Mouse (Mus musculus): ENCODE data around the gene Vmp1.

The Vmp1 gene

DNA sequence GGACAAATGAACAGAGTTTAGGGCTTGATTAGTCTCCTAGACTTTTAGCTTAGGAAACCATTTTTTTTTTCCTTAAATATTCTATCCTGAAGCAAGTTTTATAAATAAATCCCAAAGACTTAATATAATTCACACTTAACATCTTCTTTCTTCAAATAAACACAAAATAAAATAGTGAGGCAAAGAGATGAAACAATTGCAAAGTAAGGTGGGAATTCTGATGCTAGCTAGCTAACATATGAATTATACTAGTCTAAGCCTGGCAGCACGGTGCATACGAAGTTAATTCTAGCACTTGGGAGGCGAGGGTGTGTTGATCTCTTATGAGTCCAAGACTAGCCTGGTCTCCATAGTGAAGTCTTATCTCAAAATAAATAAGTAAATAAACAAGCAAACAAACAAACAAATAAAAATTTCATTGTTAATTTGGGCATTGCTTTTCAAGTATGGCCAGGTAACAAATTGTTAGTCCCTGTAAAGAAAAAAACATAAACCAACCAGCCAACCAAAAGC is 100.3 kb downstream of the Vmp1 start:
- no peak for DNase-seq

- DNase-seq = no peak
Observed at GRCm38 (mm10) chr11:86582543-86583260, 100.9 kb downstream of the Vmp1 start.

DNA sequence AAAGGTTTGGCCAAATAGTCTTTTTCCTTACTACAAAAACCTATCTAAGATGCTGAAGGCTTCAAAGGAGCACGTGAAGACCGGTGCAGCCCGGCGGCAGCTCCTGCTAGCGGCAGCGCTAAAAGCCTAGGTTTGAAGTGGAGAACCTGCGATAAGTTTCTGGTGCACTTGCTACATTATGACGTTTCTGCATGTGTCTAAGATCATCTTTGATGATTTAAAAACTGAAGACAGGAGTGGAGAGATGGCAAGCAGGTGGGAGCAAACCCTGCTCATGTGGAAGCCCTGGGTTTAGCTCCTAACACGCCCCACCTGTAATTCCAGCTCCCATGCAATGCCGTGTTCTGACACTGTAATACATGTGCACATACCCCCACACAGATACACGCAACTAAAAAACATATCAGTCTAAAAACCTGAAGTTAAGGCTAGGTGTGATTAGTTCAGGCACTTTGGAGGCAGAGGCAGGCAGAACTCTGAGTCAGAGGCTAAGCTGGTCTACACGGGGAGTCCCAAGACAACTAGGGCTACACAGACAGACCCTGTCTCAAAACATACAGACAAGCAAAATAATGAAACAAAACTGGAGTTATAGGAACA is 101.6 kb downstream of the Vmp1 start:
- DNase-seq = peak; percentile 45

DNA sequence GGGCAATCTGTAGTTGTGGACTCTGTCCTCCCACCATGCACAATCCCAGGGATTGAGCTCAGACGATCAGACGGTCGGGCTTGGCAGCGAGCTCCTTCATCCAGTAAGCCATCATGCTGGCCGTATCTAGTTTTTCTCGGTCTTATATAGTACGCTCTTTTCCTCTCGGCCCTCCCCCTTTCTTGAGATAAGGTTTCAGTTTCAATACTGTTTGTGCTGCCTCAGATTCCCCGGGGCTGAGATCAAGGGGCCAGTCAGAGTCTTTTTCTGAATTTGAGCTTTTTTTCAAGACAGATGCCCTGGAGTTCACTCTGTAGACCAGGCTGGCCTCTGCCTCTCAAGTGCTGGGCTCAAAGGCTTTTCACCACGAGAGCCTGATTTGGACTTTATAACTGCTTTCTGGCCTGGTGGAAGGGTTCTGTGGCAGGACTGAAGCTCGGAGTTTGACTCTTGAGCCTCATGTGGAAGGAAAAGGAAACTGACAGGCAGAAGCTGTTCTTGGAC is 102.3 kb downstream of the Vmp1 start:
- peak; percentile 63 for DNase-seq

GRCm38 (mm10) chr11:86580319-86581113 is 103.1 kb downstream of the Vmp1 start:
- DNase-seq = peak; percentile 33

GRCm38 (mm10) chr11:86579731-86580318 is 103.8 kb downstream of the Vmp1 start:
- no peak for DNase-seq

GRCm38 (mm10) chr11:86578809-86579730 is 104.6 kb downstream of the Vmp1 start:
- peak; percentile 67 for DNase-seq

DNA sequence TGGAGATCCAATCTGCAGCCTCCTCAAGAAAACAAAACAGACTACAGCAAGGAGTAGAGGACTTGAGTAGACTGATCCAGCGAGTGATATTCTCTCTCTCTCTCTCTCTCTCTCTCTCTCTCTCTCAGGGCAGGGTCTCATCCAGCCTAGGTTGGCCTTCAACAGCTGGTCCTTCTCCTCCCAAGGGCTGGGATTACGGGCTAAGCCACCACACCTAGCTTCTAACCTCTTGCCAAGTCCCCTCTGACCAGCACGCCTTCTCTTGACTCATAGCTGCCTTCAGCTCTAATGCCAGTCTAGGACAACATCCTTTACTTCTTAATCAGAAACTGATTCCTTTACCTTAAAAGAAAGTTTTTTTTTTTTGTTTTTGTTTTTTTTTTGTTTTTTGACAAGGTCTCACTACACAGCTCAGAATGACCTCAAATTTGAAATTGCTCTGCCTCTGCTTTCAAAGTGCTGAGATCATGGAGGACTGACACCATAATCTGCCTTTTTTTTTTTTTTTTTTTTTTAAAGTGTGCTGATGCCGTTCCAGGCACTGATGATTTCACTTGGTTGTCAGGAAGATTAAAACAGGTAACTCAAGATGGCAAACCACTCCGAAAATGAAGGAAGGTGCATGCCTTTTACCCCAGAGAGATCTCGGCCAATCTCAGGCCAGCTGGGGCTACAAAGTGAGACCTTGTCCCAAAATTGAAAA is 105.4 kb downstream of the Vmp1 start:
- no peak for DNase-seq

DNA sequence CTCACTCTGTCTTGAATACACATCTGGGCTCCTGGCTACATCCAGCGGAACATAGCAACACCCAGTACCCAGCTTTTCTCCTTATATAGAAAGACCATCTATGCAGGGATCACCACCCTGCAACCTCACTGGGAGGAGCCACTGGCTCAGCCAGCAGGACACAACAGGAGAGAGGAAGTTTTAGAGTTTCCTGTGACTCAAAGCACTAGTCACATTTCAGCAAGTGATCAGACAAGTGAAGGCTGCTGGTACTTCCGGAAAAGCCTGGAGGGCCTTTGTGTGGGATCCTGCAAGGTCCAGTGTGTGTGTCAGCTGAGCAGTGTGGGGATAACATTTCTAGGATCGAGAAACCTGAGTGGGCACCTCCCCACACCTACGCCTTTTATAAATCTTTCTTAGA is 106.4 kb downstream of the Vmp1 start:
- peak; percentile 30 for DNase-seq

GRCm38 (mm10) chr11:86575632-86576378 is 107.8 kb downstream of the Vmp1 start:
- DNase-seq = no peak

DNA sequence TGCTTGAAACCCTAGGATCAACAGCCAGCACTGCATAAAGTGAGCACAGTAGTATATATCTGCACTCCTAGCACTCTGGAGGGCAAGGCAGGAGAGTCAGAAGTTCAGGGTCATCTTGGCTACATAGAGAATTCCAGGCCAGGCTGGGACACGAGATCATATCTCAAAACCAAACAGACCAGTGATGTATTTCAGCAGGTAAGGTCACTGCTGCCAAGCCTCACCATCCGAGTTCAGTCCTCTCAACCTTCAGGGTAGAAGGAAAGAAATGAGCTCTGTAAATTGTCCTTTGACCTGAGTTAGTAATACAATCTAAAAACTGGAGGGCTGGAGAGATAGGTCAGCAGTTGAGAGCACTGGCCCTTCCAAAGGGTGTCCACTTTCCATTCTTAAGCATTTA is 109.2 kb downstream of the Vmp1 start:
- DNase-seq = no peak

DNA sequence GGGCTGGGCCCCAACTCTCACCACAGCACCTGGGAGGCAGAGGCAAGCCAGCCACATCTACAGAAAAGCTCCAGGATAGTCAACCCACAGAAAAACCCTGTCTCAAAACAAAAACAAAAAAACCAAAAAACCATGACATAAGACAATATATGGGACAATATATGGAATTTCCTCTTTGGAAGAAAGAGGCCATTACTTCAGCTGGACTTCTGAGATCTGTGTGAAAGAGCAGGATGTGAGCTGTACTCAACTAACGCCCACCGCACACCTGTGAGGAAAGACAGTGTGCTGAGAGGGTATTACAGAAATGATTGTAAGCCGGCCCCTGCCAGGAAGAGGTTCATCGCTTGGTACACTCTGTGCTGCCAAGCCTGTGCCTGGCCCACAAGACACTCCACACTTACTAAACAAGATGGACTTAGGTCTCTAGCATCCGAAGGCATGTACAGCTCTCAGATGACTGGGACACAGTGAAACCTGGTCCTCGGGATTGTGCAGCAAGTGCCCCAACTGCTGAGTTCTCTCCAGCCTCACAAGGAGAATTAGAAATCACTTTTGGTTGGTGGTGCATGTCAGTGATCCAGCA is 109.9 kb downstream of the Vmp1 start:
- peak; percentile 52 for DNase-seq

- DNase-seq = no peak
Observed at GRCm38 (mm10) chr11:86572623-86573022, 111.0 kb downstream of the Vmp1 start.

- DNase-seq = no peak
Observed at GRCm38 (mm10) chr11:86571871-86572270, 111.8 kb downstream of the Vmp1 start.

DNA sequence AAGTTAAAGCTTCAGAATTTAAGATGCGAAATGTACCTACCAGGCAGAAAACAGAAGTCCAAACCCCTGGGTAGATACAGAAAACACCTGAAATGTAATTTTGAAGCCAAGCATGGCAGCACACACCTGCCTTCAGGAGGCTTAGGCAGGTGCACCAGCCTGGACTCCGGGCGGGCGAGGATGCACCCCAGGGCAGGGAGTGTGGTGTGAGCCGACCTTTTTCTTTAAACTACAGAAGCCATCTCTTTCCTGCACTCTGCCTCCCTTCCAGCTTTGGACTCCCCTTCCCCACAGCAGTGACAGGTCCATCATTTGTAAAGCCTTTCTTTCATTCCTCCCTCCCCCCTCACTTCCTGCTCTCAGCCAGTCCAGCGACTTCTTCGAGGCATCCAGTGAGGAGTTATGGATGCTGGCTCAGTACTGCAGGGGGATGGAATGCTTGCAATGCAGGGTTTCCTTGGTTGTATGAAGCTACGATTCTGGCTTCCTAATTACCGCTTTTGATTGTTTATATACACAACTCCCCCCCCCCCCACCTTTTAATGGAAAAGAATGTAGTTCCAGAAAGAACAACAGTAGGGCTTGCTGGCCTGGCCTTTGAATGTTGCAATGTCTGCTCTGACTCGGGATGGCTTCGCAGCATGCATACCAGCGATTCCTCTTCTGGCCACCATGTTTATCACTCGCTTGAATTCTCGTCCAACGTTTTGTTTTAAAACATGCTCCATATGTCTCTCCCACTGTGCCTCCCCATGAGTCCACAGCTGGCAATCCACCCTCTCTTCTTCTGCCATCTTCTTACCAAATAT is 112.4 kb downstream of the Vmp1 start:
- DNase-seq = no peak

DNA sequence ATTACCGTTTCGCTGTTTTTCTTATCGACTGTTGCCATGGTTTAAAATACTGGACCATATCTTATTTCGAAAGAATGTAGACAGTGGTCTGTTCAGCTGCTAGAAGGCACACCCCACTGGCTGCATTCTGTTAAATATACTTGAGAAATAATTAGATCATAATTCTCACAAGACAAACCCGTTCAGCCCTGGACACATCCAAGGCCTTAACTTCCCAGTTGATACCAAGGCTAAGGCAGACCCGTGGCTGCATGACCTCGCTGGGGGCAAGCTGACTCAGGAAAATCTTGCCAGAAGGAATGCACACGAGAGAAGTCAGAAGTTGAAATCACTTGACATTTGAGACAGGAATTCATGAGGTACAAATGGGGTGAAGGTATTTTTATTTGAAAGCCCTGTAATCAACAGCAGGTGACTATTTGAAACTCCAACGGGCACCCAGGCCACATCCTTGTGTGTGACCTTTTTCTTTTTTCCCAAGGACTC is 113.3 kb downstream of the Vmp1 start:
- no peak for DNase-seq

DNA sequence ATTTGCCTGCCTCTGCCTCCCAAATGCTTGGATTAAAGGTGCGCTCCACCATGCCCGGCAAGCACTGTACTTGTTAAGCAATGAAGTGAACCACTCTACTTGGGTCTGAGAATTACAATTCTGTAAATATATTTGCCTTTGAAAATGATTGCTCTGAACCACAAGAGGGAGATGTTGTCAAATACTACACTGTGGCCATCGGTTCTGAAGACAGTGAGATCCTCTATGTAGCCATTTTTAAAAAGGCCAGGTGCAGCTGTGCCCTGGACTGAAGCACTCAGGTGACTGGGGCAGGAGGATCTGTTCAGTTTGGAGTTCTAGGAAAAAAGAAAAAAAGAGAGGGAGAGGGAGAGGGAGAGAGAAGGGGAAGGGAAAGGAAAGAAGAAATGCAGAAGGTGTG is 115.2 kb downstream of the Vmp1 start:
- DNase-seq = no peak

- no peak for DNase-seq
Observed at GRCm38 (mm10) chr11:86558258-86558657, 125.4 kb downstream of the Vmp1 start.

DNA sequence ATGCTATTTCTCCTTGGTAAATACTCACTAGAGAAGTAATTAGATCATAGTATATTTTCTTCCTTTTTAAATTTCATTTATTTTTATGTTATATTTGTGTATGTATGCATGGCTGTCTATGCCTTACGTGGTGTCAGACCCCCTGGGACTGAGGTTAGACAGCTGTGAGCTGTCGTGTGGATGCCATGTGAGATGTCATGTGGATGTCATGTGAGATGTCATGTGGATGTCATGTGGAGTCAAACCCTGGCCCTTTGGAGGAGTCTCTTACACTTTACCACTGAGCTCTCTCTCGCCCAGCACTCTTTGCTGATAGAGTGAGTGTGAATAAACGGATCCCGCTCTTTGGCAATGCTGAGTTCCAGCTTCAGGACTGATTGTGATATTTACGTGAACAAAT is 130.1 kb downstream of the Vmp1 start:
- DNase-seq = no peak

All from thymus, postnatal 25 days (tissue).